Mouse (Mus musculus) hindbrain, embryonic 14.5 days (tissue): ENCODE results near the gene Bpifb5. TPM values are rescaled to one million over a fixed set of nuclear protein-coding genes. Genes with fewer than 3 reads are reported as not detected.
"Not testable (repeated sequence)": the region's sequence is repeated elsewhere in the genome, so short reads cannot be mapped to it uniquely, and the experiment has no call there.

ENCODE experiments used
- ATAC-seq: fragments of 200-750 bp; cut with Nextera tagmentation; 2 replicates; pipeline ENCODE4 v1.8.0; 2017; ENCODE audit warnings: moderate number of reproducible peaks, mild to moderate bottlenecking, moderate TSS enrichment, moderate library complexity; ENCODE audit not compliant: low FRiP score
- DNase-seq: peaks from one replicate; pipeline ENCODE4 v3.0.0-alpha.2; 2015; ENCODE audit warnings: low spot score
- H3K27ac ChIP-seq: fragments of 300-500 bp; sonication (generic); 2 replicates; pipeline ENCODE4 v1.5.1; 2014; ENCODE audit warnings: mild to moderate bottlenecking, moderate library complexity
- H3K27me3 ChIP-seq: fragments of 300-500 bp; sonication (generic); 2 replicates; pipeline ENCODE4 v1.6.1; 2014; ENCODE audit warnings: mild to moderate bottlenecking, low read length, mixed read lengths; ENCODE audit not compliant: control insufficient read depth, insufficient read depth
- H3K36me3 ChIP-seq: fragments of 300-500 bp; sonication (generic); replicated peaks from 2 replicates; pipeline ENCODE4 v1.6.1; 2014; ENCODE audit not compliant: control insufficient read depth, insufficient read depth
- H3K4me1 ChIP-seq: fragments of 300-500 bp; sonication (generic); replicated peaks from 2 replicates; pipeline ENCODE4 v1.6.1; 2014; ENCODE audit warnings: antibody characterized with exemption, low read length, mixed read lengths; ENCODE audit not compliant: control insufficient read depth, insufficient read depth
- H3K4me2 ChIP-seq: fragments of 300-500 bp; sonication (generic); replicated peaks from 2 replicates; pipeline ENCODE4 v1.6.1; 2014; ENCODE audit warnings: mild to moderate bottlenecking, moderate library complexity
- H3K4me3 ChIP-seq: fragments of 300-500 bp; sonication (generic); replicated peaks from 2 replicates; pipeline ENCODE4 v1.5.1; 2014; ENCODE audit warnings: mild to moderate bottlenecking, low read length
- H3K9ac ChIP-seq: fragments of 300-500 bp; sonication (generic); 2 replicates; pipeline ENCODE4 v1.6.1; 2014
- H3K9me3 ChIP-seq: fragments of 300-500 bp; sonication (generic); 2 replicates; pipeline ENCODE4 v1.6.1; 2016; ENCODE audit warnings: low read length; ENCODE audit not compliant: control insufficient read depth
- WGBS: fragments of 180-500 bp; shearing (Covaris S2); extraction: QIAGEN DNeasy Blood & Tissue Kit; methylation state at CpG from one replicate; pipeline ENCODE4 v1.1.7; 2014; 5-methylcytosine and 5-hydroxymethylcytosine counted together
- polyA plus RNA-seq: library from polyadenylated mRNA; unstranded; fragments of >200 nt; fragmentation: Nextera tagmentation; extraction: Ambion mirVana; gene quantifications from 2 replicates; pipeline ENCODE4 v1.2.1, GENCODE M21; 2014

The Bpifb5 gene
- polyA plus RNA-seq, 1 experiment from 2014 or later = 0.78 TPM

DNA sequence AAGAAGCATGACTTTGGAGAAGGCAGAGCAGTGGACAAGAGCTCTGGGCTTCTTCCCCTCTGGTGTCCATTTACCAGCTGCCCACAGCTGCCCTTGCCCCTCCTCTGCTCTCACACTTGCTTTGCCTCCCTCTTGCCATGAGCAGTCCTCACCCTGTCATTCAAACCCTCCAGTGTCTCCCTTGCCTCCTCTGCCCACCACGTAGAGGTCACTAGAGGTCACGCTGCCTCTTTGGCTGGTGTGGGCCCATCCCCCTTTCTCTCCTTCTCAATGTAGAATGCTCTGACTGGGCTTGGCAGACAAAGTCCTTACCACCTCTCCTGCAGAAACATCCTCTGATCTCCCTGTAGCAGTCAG is 353 bp downstream of the Bpifb5 start:
- no peak for DNase-seq
- no peaks in the 10 kb centered on the region for H3K36me3 ChIP-seq
- H3K9ac ChIP-seq = no peak overlapping the region
- no peaks in the 10 kb centered on the region for H3K9me3 ChIP-seq
- H3K4me3 ChIP-seq = no peak overlapping the region
- H3K27me3 ChIP-seq = no peaks in the 10 kb centered on the region
- H3K4me1 ChIP-seq = peaks cover 12% of the 10 kb centered on the region
- 0 out of 2 replicates have a peak, but pooled peaks have one; percentile 10 for ATAC-seq
- 0 out of 2 replicates have a peak overlapping the region, but pooled peaks have one; percentile 3 for H3K4me2 ChIP-seq
- WGBS = 6% methylated on average over 2 of the region's 2 CpGs
- H3K27ac ChIP-seq = no peak overlapping the region

- ATAC-seq (no peak), DNase-seq (no peak)
- H3K27me3 ChIP-seq = no peaks in the 10 kb centered on the region
- H3K27ac ChIP-seq = no peak overlapping the region
- WGBS = 81% methylated on average over 4 of the region's 4 CpGs
- H3K4me3 ChIP-seq = no peak overlapping the region
- no peaks in the 10 kb centered on the region for H3K36me3 ChIP-seq
- no peak overlapping the region for H3K9ac ChIP-seq
- no peak overlapping the region for H3K4me2 ChIP-seq
- peaks cover 12% of the 10 kb centered on the region for H3K4me1 ChIP-seq
- H3K9me3 ChIP-seq = no peaks in the 10 kb centered on the region
Observed at GRCm38 (mm10) chr2:154226991-154227390, 3.4 kb downstream of the Bpifb5 start.

GRCm38 (mm10) chr2:154227830-154228229 is 4.3 kb downstream of the Bpifb5 start:
- DNase-seq (no peak), ATAC-seq (no peak)
- H3K36me3 ChIP-seq = no peaks in the 10 kb centered on the region
- H3K9ac ChIP-seq = no peak overlapping the region
- H3K4me3 ChIP-seq = no peak overlapping the region
- H3K4me2 ChIP-seq = no peak overlapping the region
- H3K27ac ChIP-seq = no peak overlapping the region
- no peaks in the 10 kb centered on the region for H3K9me3 ChIP-seq
- no peaks in the 10 kb centered on the region for H3K27me3 ChIP-seq
- H3K4me1 ChIP-seq = peaks cover 12% of the 10 kb centered on the region
- 85% methylated on average over 5 of the region's 5 CpGs for WGBS

DNA sequence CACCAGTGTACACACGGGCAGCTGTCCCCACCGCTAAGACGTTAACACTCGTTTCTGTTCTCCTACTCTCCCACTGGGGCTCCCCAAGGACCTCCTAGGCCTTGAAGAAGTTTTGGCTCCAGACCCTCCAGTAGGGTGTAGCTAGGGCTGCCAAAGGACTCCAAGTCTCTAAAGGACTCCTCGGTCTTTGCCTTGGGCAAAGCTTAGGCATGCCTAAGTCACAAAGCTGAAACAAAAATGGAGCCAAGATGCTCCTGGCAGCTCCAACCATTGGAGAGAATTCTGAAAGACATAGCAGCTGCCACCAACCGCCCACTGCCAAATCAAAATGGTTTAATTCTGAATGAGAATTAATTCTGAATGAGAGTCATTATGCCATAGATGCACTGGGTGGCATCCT is 9.9 kb downstream of the Bpifb5 start:
- no peak overlapping the region for H3K9ac ChIP-seq
- DNase-seq (no peak), ATAC-seq (no peak)
- H3K9me3 ChIP-seq = no peaks in the 10 kb centered on the region
- H3K27me3 ChIP-seq = no peaks in the 10 kb centered on the region
- no peak overlapping the region for H3K4me2 ChIP-seq
- 82% methylated on average over 6 of the region's 6 CpGs for WGBS
- H3K4me1 ChIP-seq = no peaks in the 10 kb centered on the region
- H3K27ac ChIP-seq = no peak overlapping the region
- H3K4me3 ChIP-seq = no peak overlapping the region
- no peaks in the 10 kb centered on the region for H3K36me3 ChIP-seq

DNA sequence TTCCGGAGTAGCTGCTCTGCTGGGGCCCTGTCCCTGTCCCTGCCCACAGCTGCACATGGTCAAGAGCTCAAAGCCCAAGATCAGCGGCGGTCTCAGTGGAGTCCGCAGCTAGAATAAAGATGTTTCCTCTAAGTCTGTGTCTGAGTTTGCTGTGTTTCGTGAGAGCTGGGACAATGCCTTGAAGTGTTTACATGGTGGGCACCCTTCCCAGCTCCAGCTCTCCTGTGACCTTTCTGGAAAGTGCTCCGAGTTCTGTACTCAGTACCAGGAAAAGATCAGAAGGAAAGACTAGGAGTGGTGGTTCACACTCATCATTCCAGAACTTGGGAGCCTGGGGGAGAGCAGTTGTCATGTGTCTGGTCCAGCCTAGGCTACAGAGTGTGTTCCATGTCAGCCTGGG is 17.2 kb downstream of the Bpifb5 start:
- DNase-seq (no peak), ATAC-seq (no peak)
- H3K4me2 ChIP-seq = no peak overlapping the region
- H3K27me3 ChIP-seq = no peaks in the 10 kb centered on the region
- no peaks in the 10 kb centered on the region for H3K9me3 ChIP-seq
- H3K9ac ChIP-seq = no peak overlapping the region
- H3K4me3 ChIP-seq = no peak overlapping the region
- no peaks in the 10 kb centered on the region for H3K4me1 ChIP-seq
- 86% methylated on average over 6 of the region's 6 CpGs for WGBS
- no peak overlapping the region for H3K27ac ChIP-seq
- no peaks in the 10 kb centered on the region for H3K36me3 ChIP-seq

GRCm38 (mm10) chr2:154242726-154243125 is 19.2 kb downstream of the Bpifb5 start:
- H3K27me3 ChIP-seq, H3K4me1 ChIP-seq, H3K27ac ChIP-seq, H3K4me2 ChIP-seq, H3K9ac ChIP-seq, ATAC-seq, H3K36me3 ChIP-seq, DNase-seq, H3K9me3 ChIP-seq, H3K4me3 ChIP-seq: not testable (repeated sequence)
- whole genome bisulfite sequencing = 96% methylated on average over 11 of the region's 12 CpGs

DNA sequence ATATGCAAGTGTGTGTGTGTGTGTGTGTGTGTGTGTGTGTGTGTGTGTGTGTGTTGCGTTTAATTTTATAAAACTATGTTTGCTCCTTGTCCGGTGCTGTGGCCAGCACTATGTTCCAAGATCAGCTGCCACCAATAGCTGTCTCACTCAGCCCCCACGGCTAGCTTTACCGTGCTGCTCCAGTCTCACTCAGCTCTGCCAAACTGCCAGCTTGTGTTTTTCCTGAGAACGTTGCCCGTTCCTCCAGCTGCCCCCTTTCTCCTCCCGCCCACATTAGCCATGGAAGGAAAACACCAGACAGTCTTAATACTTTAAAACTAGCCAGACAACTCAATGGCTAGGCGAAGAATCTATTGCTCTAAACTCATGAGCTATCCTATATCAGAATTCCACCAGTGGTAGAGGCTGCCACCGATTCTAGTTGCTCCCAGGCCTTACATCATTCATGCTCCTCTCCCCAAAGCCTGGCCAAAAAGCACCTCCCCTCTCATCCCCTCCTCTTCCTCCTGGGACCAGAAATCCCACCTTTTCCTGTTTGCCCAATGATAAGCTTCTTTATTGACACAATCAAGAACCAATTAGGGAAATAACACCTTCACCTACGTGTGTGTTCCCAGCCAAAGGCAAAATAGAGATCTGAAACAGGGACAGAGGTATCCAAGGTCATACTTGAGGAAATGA is 20.0 kb downstream of the Bpifb5 start:
- Histone ChIP-seq H3K27ac (no peak overlapping the region), H3K4me3 (no peak overlapping the region), H3K36me3 (no peaks in the 10 kb centered on the region), H3K9me3 (no peaks in the 10 kb centered on the region), H3K27me3 (no peaks in the 10 kb centered on the region), H3K9ac (no peak overlapping the region), H3K4me2 (no peak overlapping the region), H3K4me1 (no peaks in the 10 kb centered on the region)
- ATAC-seq = no peak
- no peak for DNase-seq
- WGBS = 91% methylated on average over 10 of the region's 10 CpGs

GRCm38 (mm10) chr2:154245322-154245721 is 21.8 kb downstream of the Bpifb5 start:
- Histone ChIP-seq H3K27ac (no peak overlapping the region), H3K4me1 (no peaks in the 10 kb centered on the region), H3K36me3 (no peaks in the 10 kb centered on the region), H3K9ac (no peak overlapping the region), H3K4me3 (no peak overlapping the region), H3K9me3 (no peaks in the 10 kb centered on the region), H3K27me3 (no peaks in the 10 kb centered on the region), H3K4me2 (no peak overlapping the region)
- ATAC-seq (no peak), DNase-seq (no peak)
- WGBS = 93% methylated on average over 5 of the region's 5 CpGs

DNA sequence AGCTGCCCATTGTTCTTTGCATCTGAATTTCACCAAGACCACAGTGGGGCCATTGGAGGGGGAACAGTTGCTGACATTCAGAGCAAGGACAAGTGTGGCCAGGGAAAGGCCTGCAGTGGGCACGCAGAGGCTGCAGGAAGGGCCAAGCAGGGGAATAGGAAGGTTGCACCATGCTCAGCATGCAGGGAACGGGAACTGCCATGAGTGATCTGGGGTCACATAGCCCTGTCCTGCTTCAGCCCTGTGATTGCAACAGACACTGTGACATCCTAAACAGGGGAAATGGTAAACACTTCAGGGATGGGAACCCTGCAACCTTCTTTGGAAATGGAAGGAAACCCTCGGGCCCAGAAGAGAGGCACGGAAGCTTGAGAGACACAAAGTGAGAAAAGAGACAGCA is 31.7 kb downstream of the Bpifb5 start:
- WGBS = 85% methylated on average over 2 of the region's 4 CpGs
- H3K4me1 ChIP-seq, DNase-seq, H3K4me3 ChIP-seq, H3K27ac ChIP-seq, H3K9me3 ChIP-seq, ATAC-seq, H3K4me2 ChIP-seq, H3K36me3 ChIP-seq, H3K27me3 ChIP-seq, H3K9ac ChIP-seq: not testable (repeated sequence)

DNA sequence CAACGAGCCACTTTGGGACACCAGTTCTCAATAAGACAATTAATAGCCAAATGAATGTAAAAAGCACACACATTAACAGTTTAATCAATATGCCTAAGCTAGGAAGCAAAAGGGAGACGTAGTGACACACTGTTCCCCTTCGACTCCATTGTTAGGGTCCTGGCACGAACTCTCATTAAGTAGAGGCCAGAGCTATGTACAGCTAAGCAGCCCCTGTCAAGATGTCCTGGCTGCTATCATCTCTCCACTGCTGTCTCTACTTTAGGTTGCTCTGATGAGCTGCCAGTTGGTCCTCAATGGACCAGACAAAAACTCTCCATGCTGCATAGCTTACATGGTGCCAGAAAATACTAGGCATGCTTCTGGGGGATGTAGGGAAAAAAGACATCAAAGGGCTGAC is 32.2 kb downstream of the Bpifb5 start:
- no peak overlapping the region for H3K9ac ChIP-seq
- no peaks in the 10 kb centered on the region for H3K36me3 ChIP-seq
- ATAC-seq = no peak
- H3K27me3 ChIP-seq = no peaks in the 10 kb centered on the region
- H3K27ac ChIP-seq = no peak overlapping the region
- no peak overlapping the region for H3K4me2 ChIP-seq
- no peak for DNase-seq
- H3K9me3 ChIP-seq = no peaks in the 10 kb centered on the region
- H3K4me3 ChIP-seq = no peak overlapping the region
- 88% methylated on average over 4 of the region's 4 CpGs for WGBS
- H3K4me1 ChIP-seq = no peaks in the 10 kb centered on the region
